Mouse (Mus musculus) heart, adult 2 months (tissue): ENCODE results near the gene Otud3.

Source experiments
- CTCF ChIP-seq: fragments of 200-600 bp; IDR thresholded peaks from 2 replicates; pipeline ENCODE4 v1.8.1; 2022; ENCODE audit warnings: antibody characterized with exemption, mild to moderate bottlenecking, moderate library complexity
- EP300 ChIP-seq: fragments of 200-500 bp; IDR thresholded peaks from 2 replicates; pipeline ENCODE4 v1.6.1; 2011; ENCODE audit warnings: low read depth, low read length, control low read depth; ENCODE audit not compliant: insufficient read depth
- POLR2A ChIP-seq: fragments of 200-500 bp; IDR thresholded peaks from 2 replicates; pipeline ENCODE4 v1.6.1; 2011; ENCODE audit warnings: mild to moderate bottlenecking, low read depth, low read length, control low read depth; ENCODE audit not compliant: insufficient read depth

DNA sequence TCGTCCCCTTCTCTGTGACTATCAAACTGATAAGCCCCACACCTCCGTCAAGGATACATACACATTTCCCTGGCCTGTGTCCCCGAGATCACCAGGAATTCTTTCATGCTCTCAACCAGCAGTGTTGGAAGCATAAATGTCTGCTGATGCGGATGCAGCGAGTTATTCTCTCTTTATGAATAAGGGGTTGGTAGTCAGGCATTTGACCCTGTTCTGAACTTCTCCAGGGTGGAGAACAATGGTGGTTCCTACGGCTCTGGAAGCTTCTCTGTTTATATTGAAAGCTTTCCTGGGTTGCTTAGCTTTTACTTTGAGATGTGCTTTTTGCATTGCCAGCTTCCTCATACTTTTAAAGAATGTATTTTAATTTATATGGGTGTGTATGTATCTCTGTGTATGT, 39.9 kb downstream of the Otud3 start, which contains the start of gene Gm13030:
- TF ChIP-seq CTCF: no peak
- TF ChIP-seq EP300: no peak
- TF ChIP-seq POLR2A: no peak
